Mouse (Mus musculus) liver, adult 2 months (tissue): ENCODE results near the gene Deaf1. TPM values are rescaled to one million over a fixed set of nuclear protein-coding genes. Genes with fewer than 3 reads are reported as not detected.

Experiments used
- DNase-seq: peaks from one replicate; pipeline ENCODE4 v3.0.0-alpha.2; 2011; ENCODE audit warnings: low read depth, low spot score; ENCODE audit errors: extremely low read depth
- H3K27ac ChIP-seq: fragments of 200-500 bp; replicated peaks from 2 replicates; pipeline ENCODE4 v1.5.1; 2012; ENCODE audit warnings: low read depth, mild to moderate bottlenecking, control low read depth, inconsistent platforms, low read length; ENCODE audit not compliant: insufficient read depth
- H3K27me3 ChIP-seq: fragments of 200-500 bp; 2 replicates; pipeline ENCODE4 v1.6.1; 2012; ENCODE audit warnings: mild to moderate bottlenecking, moderate library complexity, low read length, inconsistent platforms; ENCODE audit not compliant: control insufficient read depth, insufficient read depth
- H3K36me3 ChIP-seq: fragments of 200-500 bp; 2 replicates; pipeline ENCODE4 v1.6.1; 2012; ENCODE audit warnings: low read length, inconsistent platforms; ENCODE audit not compliant: control insufficient read depth, insufficient read depth
- H3K4me1 ChIP-seq: fragments of 200-500 bp; 2 replicates; pipeline ENCODE4 v1.6.1; 2011; ENCODE audit warnings: low read length; ENCODE audit not compliant: control insufficient read depth, insufficient read depth
- H3K4me3 ChIP-seq: fragments of 200-500 bp; 2 replicates; pipeline ENCODE4 v1.5.1; 2011; ENCODE audit warnings: low read depth, mild to moderate bottlenecking, control low read depth, low read length, moderate library complexity; ENCODE audit not compliant: insufficient read depth
- H3K79me2 ChIP-seq: fragments of 200-500 bp; 2 replicates; pipeline ENCODE4 v1.6.1; 2012; ENCODE audit warnings: inconsistent platforms, mild to moderate bottlenecking, low read length, moderate library complexity; ENCODE audit not compliant: control insufficient read depth, insufficient read depth
- H3K9ac ChIP-seq: fragments of 200-500 bp; 2 replicates; pipeline ENCODE4 v1.6.1; 2012; ENCODE audit warnings: low read depth, mild to moderate bottlenecking, control low read depth, inconsistent platforms, low read length
- CTCF ChIP-seq: fragments of 200-500 bp; IDR thresholded peaks from 2 replicates; pipeline ENCODE4 v1.5.1; 2011; ENCODE audit warnings: low read depth, low read length, control low read depth
- POLR2A ChIP-seq: fragments of 200-500 bp; IDR thresholded peaks from 2 replicates; pipeline ENCODE4 v1.6.1; 2011; ENCODE audit warnings: low read length, control low read depth; ENCODE audit not compliant: insufficient read depth; ENCODE audit errors: extremely low read depth
- WGBS: fragments of 180-500 bp; shearing (Covaris S2); methylation state at CpG from one replicate; pipeline ENCODE4 v1.1.7; 2018; 5-methylcytosine and 5-hydroxymethylcytosine counted together
- polyA plus RNA-seq: library from polyadenylated mRNA; depleted of rRNA; stranded (reverse); fragments of >200 nt; gene quantifications from 2 replicates; pipeline ENCODE4 v1.2.3, GENCODE M21; 2012
- total RNA-seq: library from RNA; depleted of rRNA; stranded (reverse); fragments of >200 nt; gene quantifications from 2 replicates; pipeline ENCODE4 v1.2.3, GENCODE M21; 2014

The Deaf1 gene
- total and polyA plus RNA-seq, 2 experiments: 3.1 to 7.8 TPM

- Histone ChIP-seq H3K9ac (peak overlapping the region; percentile 60), H3K27ac (peak overlapping the region; percentile 55), H3K4me1 (peaks cover 12% of the 10 kb centered on the region; the same call in 1 of the 2 replicates), H3K27me3 (no peaks in the 10 kb centered on the region), H3K4me3 (peak overlapping the region; percentile 55), H3K36me3 (no peaks in the 10 kb centered on the region), H3K79me2 (no peaks in the 10 kb centered on the region)
- DNase-seq: peak; percentile 26
- 67% methylated on average over 24 of the region's 24 CpGs for WGBS
- no peak for TF ChIP-seq POLR2A
- no peak for TF ChIP-seq CTCF
Observed at GRCm38 (mm10) chr7:141268466-141269272, 58.8 kb downstream of the Deaf1 start.

- Histone ChIP-seq H3K4me1 (peaks cover 12% of the 10 kb centered on the region; the same call in 1 of the 2 replicates), H3K27me3 (no peaks in the 10 kb centered on the region), H3K4me3 (peak within 1 kb of the TSS; percentile 69), H3K36me3 (peaks cover 8% of the 10 kb centered on the region; the same call in 1 of the 2 replicates), H3K9ac (peak within 1 kb of the TSS; percentile 87), H3K79me2 (no peaks in the 10 kb centered on the region), H3K27ac (peak within 1 kb of the TSS; percentile 91)
- WGBS: 2% methylated on average over 25 of the region's 25 CpGs
- TF ChIP-seq POLR2A (peak; percentile 86), CTCF (no peak)
- peak; percentile 71 for DNase-seq
Observed at GRCm38 (mm10) chr7:141265739-141266561, 61.5 kb downstream of the Deaf1 start, which contains the start of gene Irf7. TSS of gene Irf7 (minus strand) at chr7:141266481.

- Histone ChIP-seq H3K36me3 (peaks cover 12% of the 10 kb centered on the region; the same call in 1 of the 2 replicates), H3K27me3 (no peaks in the 10 kb centered on the region), H3K4me3 (peak overlapping the region; percentile 46), H3K4me1 (peaks cover 12% of the 10 kb centered on the region; the same call in 1 of the 2 replicates), H3K9ac (peak overlapping the region; percentile 32), H3K27ac (no peak overlapping the region), H3K79me2 (no peaks in the 10 kb centered on the region)
- 36% methylated on average over 11 of the region's 11 CpGs for WGBS
- DNase-seq: no peak
- no peak for TF ChIP-seq CTCF
- TF ChIP-seq POLR2A: no peak
Observed at GRCm38 (mm10) chr7:141265411-141265738, 62.1 kb downstream of the Deaf1 start.

- Histone ChIP-seq H3K4me3 (peak overlapping the region; percentile 46), H3K79me2 (no peaks in the 10 kb centered on the region), H3K9ac (peak overlapping the region; percentile 32), H3K4me1 (peaks cover 12% of the 10 kb centered on the region; the same call in 1 of the 2 replicates), H3K27me3 (no peaks in the 10 kb centered on the region), H3K36me3 (peaks cover 12% of the 10 kb centered on the region; the same call in 1 of the 2 replicates), H3K27ac (no peak overlapping the region)
- 52% methylated on average over 12 of the region's 12 CpGs for WGBS
- TF ChIP-seq CTCF (peak; percentile 63), POLR2A (no peak)
- no peak for DNase-seq
Observed at GRCm38 (mm10) chr7:141264761-141265410, 62.6 kb downstream of the Deaf1 start.

GRCm38 (mm10) chr7:141264041-141264700 lies 63.3 kb downstream of the Deaf1 start:
- TF ChIP-seq POLR2A (no peak), CTCF (no peak)
- H3K27me3 ChIP-seq: no peaks in the 10 kb centered on the region
- WGBS: 87% methylated on average over 11 of the region's 11 CpGs
- peaks cover 12% of the 10 kb centered on the region; the same call in 1 of the 2 replicates for H3K4me1 ChIP-seq
- no peaks in the 10 kb centered on the region for H3K79me2 ChIP-seq
- no peak overlapping the region for H3K27ac ChIP-seq
- H3K4me3 ChIP-seq: no peak overlapping the region
- no peak for DNase-seq
- no peak overlapping the region for H3K9ac ChIP-seq
- peaks cover 12% of the 10 kb centered on the region; the same call in 1 of the 2 replicates for H3K36me3 ChIP-seq
